Mouse (Mus musculus): ENCODE results near the gene Rnpepl1.

Rnpepl1 gene

DNA sequence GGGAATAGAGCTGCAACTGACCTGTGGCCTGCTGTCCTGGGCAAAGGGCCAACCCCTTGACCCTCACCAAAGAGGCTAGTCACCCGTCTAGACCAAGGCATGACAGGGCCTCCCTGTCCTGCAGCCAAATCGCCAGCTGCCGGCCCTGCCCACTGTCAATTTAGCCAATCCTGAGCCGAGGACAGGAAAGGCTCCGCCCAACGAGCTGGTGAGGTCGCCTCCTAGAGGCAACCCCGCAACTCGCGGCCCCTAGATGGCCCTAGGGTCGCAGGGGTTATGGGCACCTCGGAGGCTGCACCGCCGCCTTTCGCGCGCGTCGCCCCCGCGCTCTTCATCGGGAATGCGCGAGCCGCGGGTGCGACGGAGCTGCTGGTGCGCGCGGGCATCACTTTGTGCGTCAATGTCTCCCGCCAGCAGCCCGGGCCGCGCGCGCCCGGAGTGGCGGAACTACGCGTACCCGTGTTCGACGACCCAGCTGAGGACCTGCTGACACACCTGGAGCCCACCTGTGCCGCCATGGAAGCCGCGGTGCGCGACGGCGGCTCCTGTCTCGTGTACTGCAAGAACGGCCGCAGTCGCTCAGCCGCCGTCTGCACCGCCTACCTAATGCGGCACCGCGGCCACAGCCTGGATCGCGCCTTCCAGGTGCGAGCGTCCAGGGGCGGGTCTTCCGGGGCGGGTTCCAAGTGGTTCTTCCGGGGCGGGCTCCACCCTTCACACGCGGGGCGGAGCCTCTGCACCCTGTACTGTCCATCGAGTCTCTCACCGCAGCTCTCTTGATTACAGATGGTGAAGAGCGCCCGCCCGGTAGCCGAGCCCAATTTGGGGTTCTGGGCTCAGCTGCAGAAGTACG, 3.6 kb upstream of the Rnpepl1 start, which contains the start of gene Dusp28:
Dusp28 (plus strand) TSS at position 203 of the 853 bp plus-strand sequence.
- in situ Hi-C loops (cut with MboI, MseI), result loop anchor here (25.0 kb wide), 1 partner anchor 1130 kb away; no protein-coding TSS in a partner anchor

DNA sequence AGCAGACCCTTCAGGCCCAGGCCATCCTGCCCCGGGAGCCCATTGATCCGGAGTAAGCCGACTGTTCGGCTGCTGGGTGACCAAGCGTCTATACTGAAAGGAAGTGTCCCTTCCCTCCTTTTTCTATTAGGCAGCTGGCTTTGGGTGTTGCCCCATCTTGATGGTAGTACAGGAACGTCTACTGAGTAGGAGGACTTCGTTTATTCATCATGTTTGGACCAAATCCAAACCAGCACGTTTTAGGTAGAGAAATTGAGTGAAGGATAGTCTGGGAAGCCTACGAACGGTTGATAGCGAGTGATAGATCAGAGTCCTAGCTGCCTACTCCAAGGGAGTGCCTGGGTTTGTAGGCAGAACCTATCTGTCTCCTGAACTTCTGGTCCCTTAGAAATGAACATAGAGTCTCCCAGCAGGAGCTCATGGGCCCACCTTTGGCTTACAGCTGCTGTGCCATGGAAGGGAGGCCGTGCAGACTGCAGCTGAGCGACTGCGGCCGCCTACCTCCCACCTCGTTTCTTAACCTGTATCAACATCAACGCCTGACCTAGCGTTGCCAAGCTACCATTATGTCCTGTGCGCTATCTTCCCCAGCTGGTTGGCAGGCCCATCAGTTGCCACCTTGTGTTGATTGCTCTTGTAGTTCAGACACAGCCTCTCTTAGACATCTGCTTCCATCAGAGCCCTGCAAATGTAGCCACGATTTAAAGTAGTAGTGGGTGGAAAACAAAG, 2.8 kb upstream of the Rnpepl1 start:
- in situ Hi-C loops (cut with MboI, MseI), result loop anchor here (25.0 kb wide), 1 partner anchor 1130 kb away; no protein-coding TSS in a partner anchor

DNA sequence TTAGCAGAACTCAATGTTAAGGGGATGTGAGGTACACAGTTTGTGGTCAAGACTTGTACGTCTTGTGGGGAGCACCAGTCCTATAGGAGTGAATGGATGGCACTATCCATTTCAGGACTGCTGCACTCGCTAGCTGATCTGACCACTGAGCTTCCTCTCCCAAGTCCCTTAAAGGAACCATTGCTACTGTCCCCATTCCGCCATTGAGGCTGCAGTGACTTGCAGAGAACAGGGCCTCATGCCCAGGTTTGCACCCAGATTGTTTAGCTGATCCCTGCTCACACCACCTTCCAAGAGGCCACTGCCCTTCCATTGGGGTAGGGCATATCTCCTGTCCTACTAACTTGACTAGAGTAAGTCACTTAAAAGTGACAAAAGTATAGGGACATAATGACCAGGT, 1.9 kb upstream of the Rnpepl1 start:
- in situ Hi-C loops (cut with MboI, MseI), result loop anchor here (25.0 kb wide), 1 partner anchor 1129 kb away; no protein-coding TSS in a partner anchor

- in situ Hi-C loops (cut with MboI, MseI), result loop anchor here (25.0 kb wide), 1 partner anchor 1128 kb away; no protein-coding TSS in a partner anchor
These were observed 1.5 kb upstream of the Rnpepl1 start for GRCm38 (mm10) chr1:92909068-92909467.

DNA sequence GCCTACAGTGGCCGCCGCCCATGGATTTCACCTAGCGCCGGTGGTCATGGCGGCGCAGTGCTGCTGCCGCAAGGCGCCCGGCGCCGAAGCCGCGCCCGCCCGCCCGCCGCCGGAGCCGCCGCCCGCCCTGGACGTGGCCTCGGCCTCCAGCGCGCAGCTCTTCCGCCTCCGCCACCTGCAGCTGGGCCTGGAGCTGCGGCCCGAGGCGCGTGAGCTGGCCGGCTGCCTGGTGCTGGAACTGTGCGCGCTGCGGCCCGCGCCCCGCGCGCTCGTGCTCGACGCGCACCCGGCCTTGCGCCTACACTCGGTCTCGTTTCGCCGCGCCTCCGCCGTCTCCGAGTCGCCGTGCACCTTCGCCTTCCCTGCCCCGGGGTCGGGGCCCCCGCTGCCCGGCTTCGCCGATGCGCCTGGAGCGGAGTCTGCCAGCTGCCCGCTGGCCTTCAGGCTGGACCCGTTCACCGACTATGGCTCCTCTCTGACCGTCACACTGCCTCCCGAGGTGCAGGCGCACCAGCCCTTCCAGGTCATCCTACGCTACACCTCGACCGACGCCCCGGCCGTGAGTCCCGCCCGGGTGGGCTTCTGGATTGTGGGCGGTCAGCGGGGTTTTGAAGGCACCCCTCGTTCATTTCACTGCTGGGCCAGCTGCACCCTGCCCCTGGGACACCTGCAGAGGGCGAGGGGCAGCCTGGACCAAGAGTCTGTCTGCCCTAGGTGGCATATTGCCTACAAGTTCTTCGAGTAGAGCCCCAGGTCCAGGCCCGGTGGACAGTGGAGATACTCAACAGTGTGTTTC, 540 bp downstream of the Rnpepl1 start:
- in situ Hi-C loops (cut with MboI, MseI), result loop anchor here (25.0 kb wide), 1 partner anchor 1126 kb away; no protein-coding TSS in a partner anchor

DNA sequence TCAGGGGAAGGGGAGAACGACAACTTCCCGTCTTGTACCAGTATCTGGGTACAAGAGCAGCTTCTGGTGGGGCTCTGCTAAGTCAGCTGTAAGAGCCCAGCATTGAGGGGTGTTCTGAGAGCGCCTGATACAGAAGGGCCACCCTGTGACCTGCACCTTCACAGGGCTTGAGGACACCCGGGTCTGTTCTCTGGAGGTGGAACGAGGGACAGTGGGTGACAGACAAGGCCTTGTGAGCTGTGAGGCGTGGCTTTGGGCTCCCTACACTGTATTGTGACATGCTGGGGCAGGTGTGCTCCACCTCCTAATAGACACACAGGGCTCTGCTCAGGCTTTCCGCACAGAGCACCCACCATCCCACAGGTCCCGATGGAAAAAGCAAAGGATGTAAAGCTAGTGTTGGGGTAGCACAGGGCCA, 1.1 kb downstream of the Rnpepl1 start:
- in situ Hi-C loops (cut with MboI, MseI), result loop anchor here (25.0 kb wide), 1 partner anchor 1126 kb away; no protein-coding TSS in a partner anchor

DNA sequence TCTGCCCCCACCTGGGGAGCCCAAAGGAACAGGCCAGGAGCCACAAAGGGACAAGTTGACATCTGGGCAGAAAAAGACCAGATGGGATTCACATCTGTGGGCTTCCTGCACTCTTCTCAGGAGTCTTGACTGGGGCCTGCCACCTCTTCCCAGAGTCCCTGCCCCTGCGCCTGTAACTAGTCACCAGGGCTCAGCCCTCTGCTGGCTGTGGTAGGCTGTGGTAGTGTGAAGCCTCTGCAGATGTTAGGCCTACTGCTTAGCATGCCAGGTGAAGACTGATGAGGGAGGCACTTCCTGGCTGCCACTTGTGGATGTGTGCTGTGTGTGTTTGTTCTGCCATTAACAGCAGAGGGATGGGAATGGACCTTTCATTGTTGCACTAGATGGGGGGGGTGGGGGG, 1.7 kb downstream of the Rnpepl1 start:
- in situ Hi-C loops (cut with MboI, MseI), result loop anchor here (25.0 kb wide), 1 partner anchor 1125 kb away; no protein-coding TSS in a partner anchor

DNA sequence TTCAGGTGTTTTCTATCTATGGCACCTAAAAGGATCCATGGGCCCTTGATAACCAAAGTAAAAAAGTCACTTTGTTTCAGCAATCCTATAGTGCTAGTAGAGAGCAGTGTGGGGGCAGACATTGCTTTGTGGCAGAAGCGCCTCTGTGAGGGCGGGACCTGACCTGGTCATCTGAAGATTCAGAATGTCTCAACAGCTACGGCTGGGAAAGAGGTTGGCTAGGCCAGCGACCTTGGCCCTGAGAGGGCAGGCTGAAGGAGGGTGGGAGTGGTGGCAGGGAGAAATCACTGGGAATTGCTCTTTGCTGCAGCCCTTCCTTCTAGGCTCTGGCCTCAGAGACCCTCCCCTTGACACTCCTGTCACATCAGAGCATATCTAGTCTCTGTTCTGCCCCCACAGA, 3.7 kb downstream of the Rnpepl1 start:
- in situ Hi-C loops (cut with MboI, MseI), result loop anchor here (25.0 kb wide), 1 partner anchor 1123 kb away; no protein-coding TSS in a partner anchor

GRCm38 (mm10) chr1:92914993-92915392, 4.4 kb downstream of the Rnpepl1 start:
- in situ Hi-C loops (cut with MboI, MseI), result loop anchor here (25.0 kb wide), 1 partner anchor 1122 kb away; no protein-coding TSS in a partner anchor

DNA sequence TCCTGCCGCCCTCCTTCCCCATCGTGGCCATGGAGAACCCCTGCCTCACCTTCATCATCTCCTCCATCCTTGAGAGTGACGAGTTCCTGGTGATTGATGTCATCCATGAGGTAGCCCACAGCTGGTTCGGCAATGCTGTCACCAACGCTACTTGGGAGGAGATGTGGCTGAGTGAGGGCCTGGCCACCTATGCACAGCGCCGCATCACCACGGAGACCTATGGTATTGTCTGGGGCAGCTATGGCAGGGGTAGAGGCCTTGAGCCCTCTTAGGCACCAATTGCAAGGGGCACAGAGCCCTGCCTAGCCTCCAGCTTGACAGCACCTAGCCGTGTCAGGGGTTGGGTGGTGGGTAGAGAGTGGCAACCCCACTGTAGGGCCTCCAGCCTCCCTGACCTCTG, 6.1 kb downstream of the Rnpepl1 start:
- in situ Hi-C loops (cut with MboI, MseI), result loop anchor here (25.0 kb wide), 1 partner anchor 1121 kb away; no protein-coding TSS in a partner anchor

- in situ Hi-C loops (cut with MboI, MseI), result loop anchor here (25.0 kb wide), 1 partner anchor 1118 kb away; no protein-coding TSS in a partner anchor
These were observed 8.6 kb downstream of the Rnpepl1 start for GRCm38 (mm10) chr1:92919151-92919550.

DNA sequence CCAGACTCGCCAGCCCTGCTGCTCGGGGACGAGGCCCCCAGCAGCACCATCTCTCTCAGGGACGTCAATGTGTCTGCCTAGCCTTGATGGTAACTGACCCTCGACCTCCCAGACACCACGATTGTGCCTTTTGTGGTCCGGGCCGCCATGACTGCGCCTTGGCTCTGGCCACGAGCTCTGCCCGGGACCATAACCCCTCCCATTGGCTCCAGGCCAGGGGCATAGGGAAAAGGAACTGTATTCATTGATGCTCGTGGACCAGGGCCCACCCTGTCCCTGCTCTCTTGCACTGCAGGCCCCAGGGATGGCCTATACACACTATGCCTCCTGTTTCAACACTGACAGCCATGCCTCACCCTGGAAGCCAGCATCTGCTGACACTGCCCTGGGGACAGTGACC, 9.2 kb downstream of the Rnpepl1 start:
- in situ Hi-C loops (cut with MboI, MseI), result loop anchor here (25.0 kb wide), 1 partner anchor 1118 kb away; no protein-coding TSS in a partner anchor

GRCm38 (mm10) chr1:92920474-92921200, 10.1 kb downstream of the Rnpepl1 start:
- in situ Hi-C loops (cut with MboI, MseI), result loop anchor here (25.0 kb wide), 1 partner anchor 1117 kb away; no protein-coding TSS in a partner anchor

GRCm38 (mm10) chr1:92921496-92921895, 10.9 kb downstream of the Rnpepl1 start:
- in situ Hi-C loops (cut with MboI, MseI), result loop anchor here (25.0 kb wide), 1 partner anchor 1116 kb away; no protein-coding TSS in a partner anchor

GRCm38 (mm10) chr1:92930171-92930706, 19.7 kb downstream of the Rnpepl1 start:
- in situ Hi-C loops (cut with MboI, MseI), result loop anchor here (25.0 kb wide), 1 partner anchor 557 kb away; the partner anchor contains the start of gene Hdlbp

GRCm38 (mm10) chr1:92933611-92934010, 23.0 kb downstream of the Rnpepl1 start:
- in situ Hi-C loops (cut with MboI, MseI), result loop anchor here (25.0 kb wide), 1 partner anchor 554 kb away; the partner anchor contains the start of gene Hdlbp

GRCm38 (mm10) chr1:92934182-92934827, 23.7 kb downstream of the Rnpepl1 start, which contains the start of gene Capn10:
Capn10 (plus strand) TSS chr1:92934376.
- in situ Hi-C loops (cut with MboI, MseI), result loop anchor here (25.0 kb wide), 1 partner anchor 553 kb away; the partner anchor contains the start of gene Hdlbp

DNA sequence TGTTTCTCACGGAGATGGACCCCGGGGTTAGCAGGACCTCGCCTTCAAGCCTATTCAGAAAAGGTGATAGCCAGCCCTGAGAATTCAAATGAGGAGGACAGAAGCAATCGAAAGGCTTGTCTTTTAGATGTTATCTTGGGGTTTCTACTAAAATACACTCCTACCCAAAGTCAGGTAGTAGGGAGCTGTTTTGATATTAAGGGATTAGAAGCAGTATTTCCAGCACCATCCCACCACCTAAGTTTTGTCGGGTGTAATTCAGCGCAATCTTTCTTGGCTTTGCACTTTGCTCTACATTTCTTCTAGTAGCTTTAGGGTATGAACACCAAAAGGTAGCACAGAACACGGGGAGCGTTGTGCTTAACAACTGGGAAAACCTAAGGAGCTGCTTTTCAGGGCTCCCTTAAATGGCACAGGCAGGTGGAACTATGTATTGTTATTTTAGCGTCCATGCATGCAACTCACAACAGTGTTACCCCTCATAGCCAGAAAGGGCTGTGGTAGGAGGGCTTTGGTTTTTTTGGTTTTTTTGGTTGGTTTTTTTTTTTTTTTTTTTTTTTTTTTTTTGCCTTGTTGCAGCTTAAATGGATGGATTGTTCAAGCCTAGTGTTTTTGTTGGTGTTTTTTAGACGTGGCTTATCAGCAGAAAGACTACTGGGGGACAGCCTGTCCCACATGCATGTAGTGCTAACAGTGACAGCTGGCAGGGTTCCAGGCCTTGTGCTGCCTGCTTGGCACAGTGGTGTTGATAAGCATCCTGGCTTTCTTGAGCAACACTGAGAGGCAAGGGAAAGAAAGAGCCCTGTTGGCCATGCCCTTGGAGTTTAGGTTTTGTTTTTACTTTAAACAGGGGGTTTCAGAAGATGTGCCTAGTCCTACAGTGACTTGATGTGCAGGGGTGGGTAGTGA, 24.7 kb downstream of the Rnpepl1 start:
- in situ Hi-C loops (cut with MboI, MseI), result loop anchor here (25.0 kb wide), 1 partner anchor 552 kb away; the partner anchor contains the start of gene Hdlbp
